Mouse (Mus musculus): ENCODE measurements around the gene Prx. TPM values are rescaled to one million over a fixed set of nuclear protein-coding genes. Genes with fewer than 3 reads are reported as not detected.

Prx gene
- total RNA-seq, 2 experiments from 2014 or later = 0.52 to 0.75 TPM

- ATAC-seq (replicated peaks; ENCODE audit: poor library complexity) = no peak
Observed at GRCm38 (mm10) chr7:27549597-27549996, 50.5 kb downstream of the Prx start.

DNA sequence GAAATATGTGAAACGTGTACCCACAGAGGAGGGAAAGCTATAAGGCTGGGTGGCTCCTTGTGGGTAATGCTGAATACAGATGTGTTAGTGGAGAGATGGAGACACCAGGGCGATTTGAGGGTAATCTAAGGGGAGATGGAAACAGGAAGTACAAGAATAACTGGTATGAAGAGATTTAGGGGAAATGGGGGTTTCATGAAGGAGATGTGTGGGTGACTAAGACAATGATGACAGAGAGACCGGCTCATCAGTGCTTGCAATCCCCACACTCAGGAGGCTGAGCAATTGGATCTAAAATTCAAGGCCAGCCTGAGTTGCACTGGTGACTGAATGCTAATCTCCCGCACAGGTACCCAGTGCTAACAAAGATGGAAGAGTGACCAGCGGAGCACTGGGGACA is 52.9 kb downstream of the Prx start:
- ATAC-seq (replicated peaks; ENCODE audit: poor library complexity) = peak; percentile 23; the same call in 1 of the 2 replicates

- ATAC-seq (replicated peaks; ENCODE audit: poor library complexity) = peak; percentile 99
Observed at GRCm38 (mm10) chr7:27552931-27553513, 53.9 kb downstream of the Prx start, which contains the start of the genes Pld3 and 2310022A10Rik. Gene Pld3, minus strand, starts transcription at chr7:27553218. Gene 2310022A10Rik, plus strand, starts transcription at chr7:27553233.

DNA sequence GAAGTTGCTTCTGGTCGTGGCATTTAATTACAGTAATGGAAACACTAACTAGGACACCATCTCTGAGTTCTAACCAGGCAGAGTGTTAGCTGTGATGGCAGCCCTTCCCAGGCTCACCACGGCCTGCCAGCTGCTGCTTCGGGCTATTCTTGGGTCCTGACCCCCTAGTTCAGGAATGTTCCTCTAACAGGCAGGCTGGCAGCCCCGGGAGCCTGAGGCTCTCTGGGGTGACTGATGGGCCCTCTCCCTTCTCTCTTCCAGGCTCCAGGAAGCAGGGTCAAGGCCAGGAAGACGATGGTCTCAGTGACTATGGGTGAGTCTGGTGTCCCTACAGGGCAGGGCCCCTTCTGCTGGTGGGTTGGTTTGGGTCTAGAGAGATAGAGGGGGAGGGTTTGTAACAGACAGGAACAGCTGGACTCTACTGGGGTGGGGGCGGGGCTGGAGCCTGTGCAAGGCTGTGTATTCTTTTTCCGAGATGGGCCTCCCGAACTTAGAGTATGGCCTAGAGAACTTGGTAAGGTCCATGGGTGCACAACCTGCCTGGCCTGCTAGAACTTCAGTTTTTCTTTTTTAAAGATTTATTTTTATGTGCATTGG is 61.3 kb downstream of the Prx start:
- ATAC-seq (replicated peaks; ENCODE audit: poor library complexity) = no peak

DNA sequence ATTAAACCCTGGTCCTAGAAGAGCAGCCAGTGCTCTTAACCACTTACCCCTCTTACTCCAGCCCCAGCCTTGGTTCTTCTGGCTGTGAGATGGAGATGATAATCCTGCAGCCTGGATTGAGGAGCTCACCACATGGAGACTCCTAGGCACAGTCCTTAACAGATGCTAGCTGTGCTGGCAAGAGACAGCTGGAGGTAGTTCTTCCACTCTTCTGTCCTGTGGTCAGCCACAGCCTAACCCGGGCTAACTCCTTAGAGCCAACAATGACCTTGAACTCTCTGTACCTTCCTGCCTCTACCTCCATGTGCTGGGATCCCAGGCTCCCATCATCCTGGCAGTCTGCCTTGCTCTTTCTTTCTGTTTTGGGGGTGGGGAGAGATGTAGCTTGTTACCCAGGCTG is 61.9 kb downstream of the Prx start:
- no peak for ATAC-seq (replicated peaks; ENCODE audit: poor library complexity)

Other genes with a start within 250 kb of the Prx start
- 0.37 and 1.3 TPM in 2 replicates for gene Numbl, start 240.9 kb upstream of the Prx start, total RNA-seq (2015)
- gene Numbl, start 240.9 kb upstream of the Prx start, total RNA-seq (2017) = 0.57 and 0.83 TPM in 2 replicates
- 0.05 TPM in 1 of 2 replicates, not detected in the other for gene Ltbp4, start 161.6 kb upstream of the Prx start, total RNA-seq (2015)
- not detected in 2 replicates for gene Ltbp4, start 161.6 kb upstream of the Prx start, total RNA-seq (2017)
- 18.8 and 23.9 TPM in 2 replicates for gene Shkbp1, start 143.3 kb upstream of the Prx start, total RNA-seq (2015)
- 10.7 and 11.0 TPM in 2 replicates for gene Shkbp1, start 143.3 kb upstream of the Prx start, total RNA-seq (2017)
- not detected in 2 replicates for gene Gm20479, start 141.9 kb upstream of the Prx start, total RNA-seq (2015)
- not detected in 2 replicates for gene Gm20479, start 141.9 kb upstream of the Prx start, total RNA-seq (2017)
- 0.02 and 0.07 TPM in 2 replicates for gene Sptbn4, start 51.6 kb upstream of the Prx start, total RNA-seq (2015)
- gene Sptbn4, start 51.6 kb upstream of the Prx start, total RNA-seq (2017) = not detected in 2 replicates
- gene Blvrb, start 51.3 kb upstream of the Prx start, total RNA-seq (2015) = 31.8 and 53.4 TPM in 2 replicates
- gene Blvrb, start 51.3 kb upstream of the Prx start, total RNA-seq (2017) = 21.2 and 30.2 TPM in 2 replicates
- gene Sertad3, start 25.6 kb upstream of the Prx start, total RNA-seq (2015) = 2.5 and 2.9 TPM in 2 replicates
- 6.1 and 7.6 TPM in 2 replicates for gene Sertad3, start 25.6 kb upstream of the Prx start, total RNA-seq (2017)
- 9.2 and 12.5 TPM in 2 replicates for gene Sertad1, start 12.4 kb upstream of the Prx start, total RNA-seq (2015)
- 5.9 and 6.8 TPM in 2 replicates for gene Sertad1, start 12.4 kb upstream of the Prx start, total RNA-seq (2017)
- 0.10 and 0.25 TPM in 2 replicates for gene Hipk4, start 23.9 kb downstream of the Prx start, total RNA-seq (2015)
- 0.07 and 0.29 TPM in 2 replicates for gene Hipk4, start 23.9 kb downstream of the Prx start, total RNA-seq (2017)
- gene Pld3, start 53.9 kb downstream of the Prx start, total RNA-seq (2015) = 9.3 and 9.4 TPM in 2 replicates
- 5.3 and 7.5 TPM in 2 replicates for gene Pld3, start 53.9 kb downstream of the Prx start, total RNA-seq (2017)
- gene 2310022A10Rik, start 53.9 kb downstream of the Prx start, total RNA-seq (2015) = 13.4 and 14.1 TPM in 2 replicates
- 12.4 and 15.6 TPM in 2 replicates for gene 2310022A10Rik, start 53.9 kb downstream of the Prx start, total RNA-seq (2017)
- 33.8 and 40.3 TPM in 2 replicates for gene Akt2, start 92.2 kb downstream of the Prx start, total RNA-seq (2015)
- gene Akt2, start 92.2 kb downstream of the Prx start, total RNA-seq (2017) = 46.9 and 50.2 TPM in 2 replicates
- not detected in 2 replicates for gene Ttc9b, start 154.6 kb downstream of the Prx start, total RNA-seq (2015)
- not detected in 2 replicates for gene Ttc9b, start 154.6 kb downstream of the Prx start, total RNA-seq (2017)
- 1.7 and 4.3 TPM in 2 replicates for gene Map3k10, start 175.3 kb downstream of the Prx start, total RNA-seq (2015)
- gene Map3k10, start 175.3 kb downstream of the Prx start, total RNA-seq (2017) = 3.4 and 5.2 TPM in 2 replicates
- 0.71 and 3.1 TPM in 2 replicates for gene Zfp607b, start 190.0 kb downstream of the Prx start, total RNA-seq (2015)
- gene Zfp607b, start 190.0 kb downstream of the Prx start, total RNA-seq (2017) = 0.42 and 4.0 TPM in 2 replicates
- gene Zfp60, start 232.1 kb downstream of the Prx start, total RNA-seq (2015) = 7.6 and 11.3 TPM in 2 replicates
- 5.5 and 7.5 TPM in 2 replicates for gene Zfp60, start 232.1 kb downstream of the Prx start, total RNA-seq (2017)